Mouse (Mus musculus) thymus, adult 18-20 months (tissue): Measurements from ENCODE around the gene Gstp3.

Experiments used
- DNase-seq, 2 experiments: peaks; one replicate each; pipeline ENCODE4 v3.0.0; 2022; ENCODE audit warnings: mixed read lengths in 2 of 2

Gstp3 gene

DNA sequence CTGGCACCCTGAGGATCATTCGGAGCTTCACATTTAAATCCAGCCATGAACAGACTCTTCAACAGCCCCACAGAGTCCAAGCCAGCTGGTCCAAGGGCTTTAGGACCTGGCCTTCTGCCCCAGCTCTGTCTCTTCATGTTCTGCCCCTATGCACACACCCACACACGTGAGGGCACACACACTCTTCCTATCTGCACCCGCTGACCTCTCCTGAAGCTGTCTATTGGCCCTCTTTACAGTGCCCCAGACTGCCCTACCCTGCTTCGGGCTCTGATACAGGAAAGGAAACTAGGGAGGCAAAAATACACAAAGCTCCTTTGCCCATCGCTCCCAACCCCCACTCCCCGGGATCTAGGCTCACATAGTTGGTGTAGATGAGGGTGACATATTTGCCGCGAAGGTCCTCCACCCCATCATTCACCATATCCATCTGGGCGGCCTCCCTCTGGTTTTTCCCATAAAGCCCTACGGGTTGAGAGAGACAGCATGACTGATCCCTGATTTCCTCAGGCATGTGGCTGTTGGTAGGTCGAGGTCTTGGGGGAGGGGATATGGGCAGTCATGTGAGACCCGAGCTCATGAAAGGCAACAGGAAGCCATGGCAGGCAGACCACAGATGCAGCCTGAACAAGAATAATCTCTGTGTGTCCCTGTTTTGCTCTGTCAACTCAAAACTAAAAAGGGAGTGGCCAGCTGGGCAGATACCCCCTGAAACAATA lies 22.9 kb downstream of the Gstp3 start:
- no peak for DNase-seq

DNA sequence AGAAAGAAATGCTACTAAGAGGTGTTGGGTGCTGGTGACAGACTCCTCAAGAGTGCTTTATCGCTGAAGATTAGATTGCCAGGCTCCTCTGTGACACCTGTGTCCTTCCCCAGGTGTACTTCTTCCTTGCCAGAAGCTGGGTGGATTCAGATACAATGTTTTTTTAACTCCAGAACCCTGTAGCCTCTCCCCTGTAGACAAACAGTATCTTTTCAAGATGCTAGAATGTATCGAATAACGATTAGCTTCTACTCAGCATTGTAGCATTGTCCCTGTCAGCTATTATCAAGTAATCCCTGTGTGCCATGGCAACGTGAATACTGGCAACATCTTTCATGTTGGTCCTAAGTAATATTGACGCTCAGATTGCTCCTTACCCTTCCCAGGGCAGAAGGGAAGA lies 25.6 kb downstream of the Gstp3 start:
- no peak for DNase-seq

DNA sequence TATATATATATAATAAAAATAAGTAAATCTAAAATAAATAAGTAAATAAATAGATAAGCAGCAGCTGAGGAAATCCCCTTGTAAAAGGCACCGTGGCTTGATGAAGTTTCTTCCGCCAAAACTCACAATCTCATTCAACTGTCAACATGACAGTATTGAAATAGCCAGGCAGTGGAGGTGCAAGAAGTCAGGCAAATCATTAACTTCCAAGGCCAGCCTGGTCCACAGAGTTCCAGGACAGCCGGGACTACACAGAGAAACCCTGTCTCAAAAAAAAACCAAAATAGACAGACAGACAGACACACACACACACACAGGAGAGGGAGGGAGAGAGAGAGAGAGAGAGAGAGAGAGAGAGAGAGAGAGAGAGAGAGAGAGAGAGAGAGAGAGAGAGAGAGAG lies 26.1 kb downstream of the Gstp3 start:
- DNase-seq, result no peak

DNA sequence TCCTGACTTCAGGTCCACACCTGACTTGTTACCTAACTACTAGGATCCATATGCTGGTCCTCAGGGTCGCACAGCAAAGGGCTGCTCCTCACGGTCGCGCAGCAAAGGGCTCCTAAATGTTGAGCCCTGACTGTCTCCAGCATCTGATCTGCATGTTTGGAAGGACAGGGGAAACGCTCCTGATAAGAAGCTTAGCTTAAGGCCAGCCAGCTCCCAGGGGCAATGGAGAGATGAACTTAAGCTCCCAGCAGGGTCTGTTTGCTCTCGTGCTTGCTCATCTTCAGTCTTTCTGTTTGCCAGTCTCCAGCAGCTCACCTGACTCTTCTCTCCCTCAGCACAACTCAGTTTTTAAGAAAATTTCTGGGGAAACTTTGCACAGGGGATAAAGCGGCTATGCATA lies 26.7 kb downstream of the Gstp3 start:
- DNase-seq, result no peak

DNA sequence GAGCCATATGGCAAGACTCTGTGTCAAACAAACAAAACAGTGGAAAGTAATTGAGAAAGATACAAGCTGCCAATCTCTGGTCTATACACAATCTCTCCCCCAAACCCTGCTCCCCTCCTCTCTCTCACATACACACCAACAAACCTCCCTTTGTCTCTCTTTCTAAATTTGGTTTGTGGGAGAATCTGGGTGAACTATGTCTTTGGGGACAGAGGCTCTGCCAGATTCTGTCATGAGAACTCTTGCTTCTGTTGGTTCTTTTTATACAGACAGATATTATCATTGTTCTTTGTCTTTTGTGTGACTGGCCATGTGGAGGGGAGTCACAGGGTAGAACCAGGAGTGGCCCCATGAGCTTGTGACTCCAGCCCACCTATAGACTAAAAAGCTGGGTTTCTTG lies 31.8 kb downstream of the Gstp3 start:
- no peak for DNase-seq

DNA sequence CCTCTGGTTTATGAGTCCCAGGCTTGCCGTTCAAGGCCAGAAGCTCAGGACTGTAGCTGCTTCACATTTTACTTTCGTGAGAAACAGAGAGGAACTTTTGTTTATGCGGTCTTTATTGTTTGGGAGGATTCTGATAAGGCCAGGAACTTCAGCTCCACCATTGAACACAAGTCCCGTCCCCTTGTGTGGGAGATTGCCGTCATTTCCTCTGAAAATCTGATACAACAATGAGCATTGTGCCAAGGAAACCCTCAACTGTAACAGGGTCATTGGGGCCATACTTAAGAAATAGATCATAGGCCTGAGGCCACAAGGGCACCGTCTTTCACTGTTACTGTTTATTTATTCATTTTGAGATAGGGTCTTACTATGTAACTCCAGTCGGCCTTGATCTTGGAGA lies 36.2 kb downstream of the Gstp3 start:
- DNase-seq, result no peak

DNA sequence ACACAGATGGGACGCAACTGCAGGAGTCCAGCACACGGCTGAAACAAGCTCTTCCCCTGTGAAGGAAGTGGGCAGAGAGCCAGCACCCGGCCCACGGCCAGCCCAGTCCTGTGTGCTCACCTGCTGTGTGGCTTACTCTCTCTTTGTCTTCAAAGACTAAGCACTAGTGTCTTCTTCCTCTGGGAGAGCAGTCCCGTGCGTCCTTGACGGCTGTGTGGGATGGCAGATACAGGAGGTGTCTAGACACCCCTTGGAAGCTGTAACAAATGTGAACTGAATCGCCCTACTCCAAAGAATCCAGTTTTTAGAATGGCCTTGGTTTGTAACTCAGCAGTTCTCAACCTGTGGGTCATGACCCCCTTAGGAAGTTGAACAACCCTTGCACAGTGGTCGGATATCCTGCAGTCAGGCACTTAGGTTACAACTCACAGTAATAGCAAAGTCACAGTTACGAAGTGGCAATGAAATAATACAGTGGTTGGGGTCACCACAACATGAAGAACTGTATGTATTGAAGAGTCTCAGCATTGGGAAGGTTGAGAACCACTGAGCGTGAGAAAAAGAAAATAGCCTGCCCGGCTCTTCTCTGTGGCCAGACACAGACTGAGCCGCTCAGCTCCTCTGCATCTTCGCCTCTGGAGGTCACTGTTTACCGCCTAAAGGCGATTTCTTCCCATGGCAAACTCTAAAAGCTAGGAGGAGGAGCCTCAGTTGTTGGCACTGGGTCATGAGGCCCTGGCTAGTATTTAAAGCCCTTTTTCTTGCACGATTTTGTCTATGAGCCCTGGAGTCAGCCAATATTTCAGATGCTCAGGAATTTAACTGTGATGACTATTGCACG lies 40.4 kb downstream of the Gstp3 start:
- no peak for DNase-seq

DNA sequence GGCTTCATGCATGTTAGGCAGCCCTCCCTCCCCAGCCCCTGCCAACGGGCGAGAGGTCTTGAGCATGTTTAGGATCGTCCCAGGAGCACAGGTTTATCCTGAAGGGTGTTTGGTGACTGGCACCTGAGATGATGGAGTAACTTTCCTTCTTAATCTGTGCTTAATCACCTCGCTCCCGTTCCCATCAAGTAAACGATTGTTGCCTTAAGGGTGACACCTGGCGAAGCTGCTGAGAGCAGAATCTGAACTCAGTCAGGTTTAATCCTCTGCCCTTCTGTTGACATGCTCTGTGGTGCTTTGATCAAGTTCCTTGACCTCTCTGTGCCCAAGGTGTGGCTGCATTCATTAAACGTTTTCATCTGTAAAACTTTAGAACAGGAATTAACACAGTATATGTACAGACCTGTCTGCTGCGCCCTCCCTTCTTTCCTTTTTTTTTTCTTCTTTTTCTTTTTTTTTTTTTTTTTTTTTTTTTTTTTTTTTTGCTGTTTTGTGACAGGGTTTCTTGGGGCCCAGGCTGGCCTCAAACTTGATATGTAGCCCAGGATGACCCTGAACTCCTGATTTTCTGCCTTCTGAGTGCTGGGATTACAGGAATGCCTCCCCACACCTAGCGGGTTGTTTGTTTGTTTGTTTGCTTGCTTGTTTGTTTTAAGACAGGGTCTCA lies 41.3 kb downstream of the Gstp3 start:
- no peak for DNase-seq

DNA sequence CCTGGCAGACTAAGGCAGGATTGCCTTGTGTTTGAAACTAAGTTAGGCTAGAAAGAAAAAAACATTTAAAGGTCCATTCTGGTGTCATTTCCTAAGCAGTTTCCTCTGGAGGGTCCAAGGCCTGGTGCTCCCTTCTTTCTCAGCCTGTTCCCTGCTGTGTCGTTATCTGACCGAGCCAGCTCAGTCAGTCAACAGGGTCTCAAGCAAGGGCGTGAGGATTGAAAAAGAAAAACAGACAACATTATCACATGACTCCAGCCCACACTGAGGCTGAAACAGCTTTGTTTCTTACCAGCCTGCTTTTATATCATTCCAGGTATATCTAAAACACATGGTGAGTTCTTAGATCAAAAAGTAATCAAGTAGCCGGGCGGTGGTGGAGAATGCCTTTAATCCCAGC lies 43.7 kb downstream of the Gstp3 start:
- DNase-seq, result no peak

DNA sequence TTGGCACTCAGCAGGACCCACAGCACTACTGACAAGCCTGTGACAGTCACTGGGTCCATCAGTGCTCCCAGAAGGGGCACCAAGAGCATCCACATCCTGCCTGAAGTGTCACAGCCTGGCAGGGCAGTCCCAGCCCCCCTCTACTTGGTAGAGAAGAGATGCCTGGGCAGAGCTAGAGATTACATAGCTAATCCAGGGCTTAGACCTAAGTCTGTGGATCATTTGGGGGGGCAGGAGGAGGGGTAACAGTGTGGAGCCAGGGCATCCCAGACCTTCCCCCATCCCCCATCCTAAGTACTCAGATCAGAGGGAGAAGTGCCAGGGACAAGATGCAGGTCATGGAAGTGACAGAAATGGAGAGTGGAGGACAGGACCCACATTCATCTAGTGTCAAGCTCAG lies 44.6 kb downstream of the Gstp3 start:
- DNase-seq, result no peak

DNA sequence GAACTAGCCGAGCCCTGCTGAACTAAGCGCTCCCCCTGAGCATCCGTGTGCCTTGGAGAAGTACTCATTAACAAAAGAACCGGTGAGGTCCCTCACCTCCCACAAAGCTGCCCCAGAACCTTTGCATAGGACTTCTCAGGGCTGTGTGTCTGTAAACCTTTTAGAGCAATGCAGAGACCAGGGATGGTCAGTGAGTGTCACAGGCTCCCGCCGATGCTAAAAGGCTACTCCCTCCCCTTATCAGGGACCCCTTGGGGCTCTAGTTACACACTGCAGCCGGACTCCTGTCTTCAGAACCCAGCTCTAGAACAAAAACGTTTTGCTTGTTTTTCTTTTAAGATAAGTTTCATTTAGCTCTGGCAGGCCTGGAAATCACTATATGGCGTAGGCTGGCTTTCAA lies 46.3 kb downstream of the Gstp3 start:
- DNase-seq, result no peak

DNA sequence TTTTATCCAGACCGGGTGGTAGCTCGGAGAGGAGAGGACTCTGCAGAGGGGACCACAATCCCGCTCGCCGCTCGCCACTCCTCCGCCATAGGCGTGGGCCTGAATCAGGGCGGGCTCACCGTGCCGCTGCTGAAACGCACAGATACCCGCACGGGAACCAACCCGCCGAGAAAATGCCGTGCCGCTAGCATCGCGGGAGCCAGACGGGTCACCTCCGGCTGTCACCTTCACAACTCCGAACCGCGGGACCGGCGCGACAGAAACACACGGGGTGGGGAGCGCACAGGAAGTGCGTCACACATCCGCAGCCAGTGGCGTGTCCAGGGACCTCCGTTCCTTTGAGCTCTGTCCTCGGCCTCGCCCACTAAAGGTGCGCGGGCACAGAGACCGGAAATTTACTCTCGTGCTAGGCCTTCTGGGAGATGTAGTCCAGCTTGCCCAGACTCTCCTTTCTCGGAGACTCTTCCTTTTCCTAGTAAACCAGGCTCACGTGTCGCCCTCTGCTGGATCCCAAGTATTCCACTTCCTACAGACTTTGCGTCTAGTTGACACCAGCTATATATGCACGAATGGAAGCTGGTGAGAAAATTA lies 46.8 kb downstream of the Gstp3 start, which contains the start of gene Ndufv1:
Ndufv1 (minus strand) TSS at position 375 of the 591 bp plus-strand sequence.
- DNase-seq, result peak; percentile 96 to 98

DNA sequence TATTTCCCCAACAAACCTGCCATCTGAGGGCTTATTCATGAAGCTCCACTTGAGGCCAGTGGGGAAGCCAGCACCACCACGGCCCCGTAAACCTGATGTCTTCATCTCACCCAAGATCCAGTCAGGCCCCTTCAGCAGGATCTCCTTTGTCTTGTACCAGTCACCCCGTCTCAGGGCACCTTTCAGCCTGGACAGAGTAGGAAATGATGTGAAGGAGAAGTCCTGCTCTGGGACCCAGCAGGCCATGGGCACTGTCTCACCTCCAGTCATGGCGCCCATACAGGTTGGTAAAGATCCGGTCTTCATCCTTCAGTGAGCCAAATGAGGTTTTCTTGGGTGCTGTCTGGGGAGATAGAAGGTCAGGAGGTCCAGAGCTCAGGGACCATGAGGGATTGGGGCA lies 48.3 kb downstream of the Gstp3 start:
- no peak for DNase-seq
